Mouse (Mus musculus) urinary bladder, postnatal 14 days (tissue): ENCODE measurements around the gene Camsap3.

ENCODE experiments used
- DNase-seq: peaks from one replicate; pipeline ENCODE4 v3.0.0; 2021; ENCODE audit warnings: low spot score

Gene Camsap3

GRCm38 (mm10) chr8:3656725-3657381, 69.8 kb downstream of the Camsap3 start:
- DNase-seq = peak; percentile 26
